Mouse (Mus musculus) heart, embryonic 13.5 days (tissue): ENCODE measurements around the gene Ceacam18. TPM values are rescaled to one million over a fixed set of nuclear protein-coding genes. Genes with fewer than 3 reads are reported as not detected.

ENCODE experiments used
- ATAC-seq: fragments of 200-750 bp; cut with Nextera tagmentation; 2 replicates; pipeline ENCODE4 v1.8.0; 2017; ENCODE audit warnings: moderate TSS enrichment; ENCODE audit not compliant: insufficient number of reproducible peaks, low FRiP score, low TSS enrichment; ENCODE audit errors: extremely low read depth
- H3K27ac ChIP-seq: fragments of 300-500 bp; sonication (generic); replicated peaks from 2 replicates; pipeline ENCODE4 v1.5.1; 2015; ENCODE audit warnings: moderate library complexity, mild to moderate bottlenecking, inconsistent platforms
- H3K27me3 ChIP-seq: fragments of 300-500 bp; sonication (generic); replicated peaks from 2 replicates; pipeline ENCODE4 v1.6.1; 2015; ENCODE audit warnings: mild to moderate bottlenecking, inconsistent platforms
- H3K36me3 ChIP-seq: fragments of 300-500 bp; sonication (generic); 2 replicates; pipeline ENCODE4 v1.6.1; 2015; ENCODE audit warnings: mild to moderate bottlenecking, inconsistent platforms
- H3K4me1 ChIP-seq: fragments of 300-500 bp; sonication (generic); 2 replicates; pipeline ENCODE4 v1.6.1; 2015; ENCODE audit warnings: inconsistent platforms
- H3K4me2 ChIP-seq: fragments of 300-500 bp; sonication (generic); 2 replicates; pipeline ENCODE4 v1.6.1; 2015; ENCODE audit warnings: inconsistent platforms, mild to moderate bottlenecking, moderate library complexity
- H3K4me3 ChIP-seq: fragments of 300-500 bp; sonication (generic); 2 replicates; pipeline ENCODE4 v1.5.1; 2015; ENCODE audit warnings: moderate library complexity, mild to moderate bottlenecking, inconsistent platforms
- H3K9ac ChIP-seq: fragments of 300-500 bp; sonication (generic); 2 replicates; pipeline ENCODE4 v1.6.1; 2015; ENCODE audit warnings: inconsistent platforms, mild to moderate bottlenecking, moderate library complexity
- H3K9me3 ChIP-seq: fragments of 300-500 bp; sonication (generic); 2 replicates; pipeline ENCODE4 v1.6.1; 2016; ENCODE audit warnings: inconsistent platforms
- WGBS: fragments of 180-500 bp; shearing (Covaris S2); methylation state at CpG from one replicate; pipeline ENCODE4 v1.1.7; 2015; ENCODE audit warnings: mixed read lengths; 5-methylcytosine and 5-hydroxymethylcytosine counted together
- polyA plus RNA-seq: library from polyadenylated mRNA; unstranded; fragments of >200 nt; fragmentation: Nextera tagmentation; extraction: Ambion mirVana; gene quantifications from 2 replicates; pipeline ENCODE4 v1.2.1, GENCODE M21; 2015

Gene Ceacam18
- polyA plus RNA-seq, result not detected in 2 replicates

- H3K4me2 ChIP-seq, result no peak within 1 kb of the TSS
- WGBS, result 44% methylated on average over 6 of the region's 6 CpGs
- no peak within 1 kb of the TSS for H3K4me3 ChIP-seq
- no peaks in the 10 kb centered on the region for H3K36me3 ChIP-seq
- H3K27me3 ChIP-seq, result no peaks in the 10 kb centered on the region
- H3K4me1 ChIP-seq, result no peaks in the 10 kb centered on the region
- no peak for ATAC-seq
- H3K9me3 ChIP-seq, result no peaks in the 10 kb centered on the region
- H3K9ac ChIP-seq, result no peak within 1 kb of the TSS
- H3K27ac ChIP-seq, result no peak within 1 kb of the TSS
Observed at GRCm38 (mm10) chr7:43634500-43634899, at the start of gene Ceacam18. TSS of gene Ceacam18 (plus strand) at chr7:43634707.

- no peak overlapping the region for H3K4me2 ChIP-seq
- ATAC-seq, result no peak
- no peak overlapping the region for H3K9ac ChIP-seq
- no peaks in the 10 kb centered on the region for H3K27me3 ChIP-seq
- H3K9me3 ChIP-seq, result no peaks in the 10 kb centered on the region
- H3K4me1 ChIP-seq, result peaks cover 14% of the 10 kb centered on the region
- H3K27ac ChIP-seq, result no peak overlapping the region
- H3K4me3 ChIP-seq, result no peak overlapping the region
- 85% methylated on average over 5 of the region's 5 CpGs for WGBS
- H3K36me3 ChIP-seq, result peaks cover 60% of the 10 kb centered on the region
Observed at GRCm38 (mm10) chr7:43584790-43585189, 49.7 kb upstream of the Ceacam18 start.

- Histone ChIP-seq H3K4me2 (no peak overlapping the region), H3K36me3 (no peaks in the 10 kb centered on the region), H3K27me3 (no peaks in the 10 kb centered on the region; the same call in 1 of the 2 replicates), H3K27ac (no peak overlapping the region), H3K4me3 (no peak overlapping the region), H3K9me3 (no peaks in the 10 kb centered on the region), H3K9ac (no peak overlapping the region), H3K4me1 (0 out of 2 replicates have a peak, but pooled peaks cover 9% of the 10 kb centered on the region)
- ATAC-seq, result no peak
- WGBS, result 27% methylated on average over 5 of the region's 5 CpGs
Observed at GRCm38 (mm10) chr7:43601884-43602283, 32.6 kb upstream of the Ceacam18 start.

- Histone ChIP-seq H3K9me3 (no peaks in the 10 kb centered on the region), H3K36me3 (no peaks in the 10 kb centered on the region), H3K27ac (no peak within 1 kb of the TSS), H3K4me1 (peaks cover 9% of the 10 kb centered on the region; the same call in 1 of the 2 replicates), H3K9ac (peak within 1 kb of the TSS; percentile 69), H3K4me2 (peak within 1 kb of the TSS; percentile 73), H3K4me3 (peak within 1 kb of the TSS; percentile 43), H3K27me3 (peaks cover 7% of the 10 kb centered on the region)
- ATAC-seq, result no peak
- WGBS, result 15% methylated on average over 40 of the region's 41 CpGs
Observed at GRCm38 (mm10) chr7:43606896-43607742, 27.4 kb upstream of the Ceacam18 start, which contains the start of gene Zfp819. TSS of gene Zfp819 (plus strand) at chr7:43607169.

- Histone ChIP-seq H3K9ac (no peak overlapping the region), H3K27ac (no peak overlapping the region), H3K4me3 (no peak overlapping the region), H3K4me1 (peaks cover 7% of the 10 kb centered on the region; the same call in 1 of the 2 replicates), H3K9me3 (no peaks in the 10 kb centered on the region), H3K4me2 (no peak overlapping the region), H3K36me3 (no peaks in the 10 kb centered on the region), H3K27me3 (peaks cover 7% of the 10 kb centered on the region)
- 35% methylated on average over 5 of the region's 5 CpGs for WGBS
- ATAC-seq, result no peak
Observed at GRCm38 (mm10) chr7:43607743-43608287, 26.7 kb upstream of the Ceacam18 start.

GRCm38 (mm10) chr7:43608316-43608824 lies 26.1 kb upstream of the Ceacam18 start:
- H3K9ac ChIP-seq, result no peak overlapping the region
- H3K27ac ChIP-seq, result no peak overlapping the region
- H3K36me3 ChIP-seq, result no peaks in the 10 kb centered on the region
- WGBS, result 70% methylated on average over 7 of the region's 7 CpGs
- peaks cover 7% of the 10 kb centered on the region; the same call in 1 of the 2 replicates for H3K4me1 ChIP-seq
- H3K4me3 ChIP-seq, result no peak overlapping the region
- no peak overlapping the region for H3K4me2 ChIP-seq
- no peak for ATAC-seq
- peaks cover 7% of the 10 kb centered on the region for H3K27me3 ChIP-seq
- no peaks in the 10 kb centered on the region for H3K9me3 ChIP-seq

GRCm38 (mm10) chr7:43613816-43614551 lies 20.5 kb upstream of the Ceacam18 start:
- H3K9ac ChIP-seq, result no peak overlapping the region
- no peak overlapping the region for H3K4me3 ChIP-seq
- ATAC-seq, result no peak
- H3K27me3 ChIP-seq, result no peaks in the 10 kb centered on the region
- no peaks in the 10 kb centered on the region for H3K9me3 ChIP-seq
- H3K4me1 ChIP-seq, result no peaks in the 10 kb centered on the region
- no peak overlapping the region for H3K27ac ChIP-seq
- no peak overlapping the region for H3K4me2 ChIP-seq
- no peaks in the 10 kb centered on the region for H3K36me3 ChIP-seq
- WGBS, result 80% methylated on average over 14 of the region's 14 CpGs

GRCm38 (mm10) chr7:43622927-43623326 lies 11.6 kb upstream of the Ceacam18 start:
- no peak overlapping the region for H3K9ac ChIP-seq
- 66% methylated on average over 7 of the region's 7 CpGs for WGBS
- H3K27ac ChIP-seq, result no peak overlapping the region
- no peaks in the 10 kb centered on the region for H3K9me3 ChIP-seq
- H3K4me1 ChIP-seq, result no peaks in the 10 kb centered on the region
- H3K36me3 ChIP-seq, result no peaks in the 10 kb centered on the region
- H3K27me3 ChIP-seq, result 0 out of 2 replicates have a peak, but pooled peaks cover 3% of the 10 kb centered on the region
- no peak for ATAC-seq
- no peak overlapping the region for H3K4me2 ChIP-seq
- no peak overlapping the region for H3K4me3 ChIP-seq

- 13% methylated on average over 10 of the region's 10 CpGs for whole genome bisulfite sequencing
- Histone ChIP-seq H3K9me3 (no peaks in the 10 kb centered on the region), H3K36me3 (no peaks in the 10 kb centered on the region), H3K4me3 (no peak overlapping the region), H3K27ac (no peak overlapping the region), H3K4me1 (no peaks in the 10 kb centered on the region), H3K27me3 (0 out of 2 replicates have a peak, but pooled peaks cover 3% of the 10 kb centered on the region), H3K4me2 (no peak overlapping the region), H3K9ac (no peak overlapping the region)
- no peak for ATAC-seq
Observed at GRCm38 (mm10) chr7:43623819-43624218, 10.7 kb upstream of the Ceacam18 start.

GRCm38 (mm10) chr7:43625065-43625464 lies 9.4 kb upstream of the Ceacam18 start:
- no peak overlapping the region for H3K4me3 ChIP-seq
- H3K9me3 ChIP-seq, result no peaks in the 10 kb centered on the region
- no peaks in the 10 kb centered on the region for H3K36me3 ChIP-seq
- no peaks in the 10 kb centered on the region for H3K4me1 ChIP-seq
- H3K4me2 ChIP-seq, result no peak overlapping the region
- no peak overlapping the region for H3K9ac ChIP-seq
- 59% methylated on average over 3 of the region's 3 CpGs for WGBS
- no peak overlapping the region for H3K27ac ChIP-seq
- ATAC-seq, result no peak
- 0 out of 2 replicates have a peak, but pooled peaks cover 3% of the 10 kb centered on the region for H3K27me3 ChIP-seq
